Mouse (Mus musculus): Measurements from ENCODE around the gene Txndc2.

GRCm38 (mm10) chr17:65608743-65609142 is 33.2 kb downstream of the Txndc2 start:
- TF ChIP-seq TAL1 (IDR thresholded peaks at IDR 0.05; ENCODE audit: low read length) (no peak), GATA1 (IDR thresholded peaks at IDR 0.05; ENCODE audit: low read length) (no peak)

All from erythroblast, embryonic 14.5 days (primary cell).